Mouse (Mus musculus): ENCODE measurements around the gene Uggt1. TPM values are rescaled to one million over a fixed set of nuclear protein-coding genes. Genes with fewer than 3 reads are reported as not detected.

Uggt1 gene
- polyA plus RNA-seq, 1 experiment from 2014 or later, result 15.8 TPM

GRCm38 (mm10) chr1:36269121-36269795, 24.7 kb upstream of the Uggt1 start:
- no peak for ATAC-seq
- Histone ChIP-seq H3K4me3 (ENCODE audit: low read depth, low read length) (no peak overlapping the region), H3K4me1 (ENCODE audit: insufficient read depth) (peaks cover 34% of the 10 kb centered on the region), H3K27ac (ENCODE audit: low read depth) (no peak overlapping the region), H3K9ac (replicated peaks) (no peak overlapping the region), H3K36me3 (replicated peaks; ENCODE audit: insufficient read depth, low read length) (no peaks in the 10 kb centered on the region), H3K27me3 (ENCODE audit: insufficient read depth, low read length) (no peaks in the 10 kb centered on the region), H3K9me3 (ENCODE audit: low read length) (no peaks in the 10 kb centered on the region), H3K4me2 (ENCODE audit: low read depth, low read length) (no peak overlapping the region)
- 71% methylated on average over 54 of the region's 54 CpGs for WGBS (ENCODE audit: insufficient replicate concordance)
- TF ChIP-seq CTCF (IDR thresholded peaks at IDR 0.05; ENCODE audit: low read depth) (no peak), EP300 (IDR thresholded peaks at IDR 0.05; ENCODE audit: low read depth) (no peak)
- no peak for DNase-seq

GRCm38 (mm10) chr1:36267595-36267994, 23.1 kb upstream of the Uggt1 start:
- H3K36me3 ChIP-seq (replicated peaks; ENCODE audit: insufficient read depth, low read length), result no peaks in the 10 kb centered on the region
- no peak for DNase-seq
- no peak overlapping the region for H3K9ac ChIP-seq (replicated peaks)
- no peak for ATAC-seq
- H3K4me3 ChIP-seq (ENCODE audit: low read depth, low read length), result no peak overlapping the region
- H3K9me3 ChIP-seq (ENCODE audit: low read length), result no peaks in the 10 kb centered on the region
- peaks cover 26% of the 10 kb centered on the region for H3K4me1 ChIP-seq (ENCODE audit: insufficient read depth)
- TF ChIP-seq EP300 (IDR thresholded peaks at IDR 0.05; ENCODE audit: low read depth), result no peak
- TF ChIP-seq CTCF (IDR thresholded peaks at IDR 0.05; ENCODE audit: low read depth), result no peak
- H3K27ac ChIP-seq (ENCODE audit: low read depth), result no peak overlapping the region
- no peaks in the 10 kb centered on the region for H3K27me3 ChIP-seq (ENCODE audit: insufficient read depth, low read length)
- 93% methylated on average over 3 of the region's 3 CpGs for WGBS (ENCODE audit: insufficient replicate concordance)
- no peak overlapping the region for H3K4me2 ChIP-seq (ENCODE audit: low read depth, low read length)

- DNase-seq, result no peak
- TF ChIP-seq EP300 (IDR thresholded peaks at IDR 0.05; ENCODE audit: low read depth) (no peak), CTCF (IDR thresholded peaks at IDR 0.05; ENCODE audit: low read depth) (no peak)
- Histone ChIP-seq H3K27me3 (ENCODE audit: insufficient read depth, low read length) (no peaks in the 10 kb centered on the region), H3K9me3 (ENCODE audit: low read length) (no peaks in the 10 kb centered on the region), H3K4me3 (ENCODE audit: low read depth, low read length) (no peak overlapping the region), H3K36me3 (replicated peaks; ENCODE audit: insufficient read depth, low read length) (no peaks in the 10 kb centered on the region), H3K27ac (ENCODE audit: low read depth) (no peak overlapping the region), H3K4me2 (ENCODE audit: low read depth, low read length) (no peak overlapping the region), H3K4me1 (ENCODE audit: insufficient read depth) (peaks cover 20% of the 10 kb centered on the region), H3K9ac (replicated peaks) (no peak overlapping the region)
- no peak for ATAC-seq
- 63% methylated on average over 6 of the region's 6 CpGs for WGBS (ENCODE audit: insufficient replicate concordance)
Observed at GRCm38 (mm10) chr1:36266293-36266692, 21.8 kb upstream of the Uggt1 start.

GRCm38 (mm10) chr1:36263833-36264488, 19.4 kb upstream of the Uggt1 start:
- peak; percentile 56 for DNase-seq
- peak overlapping the region; percentile 29; the same call in 1 of the 2 replicates for H3K4me3 ChIP-seq (ENCODE audit: low read depth, low read length)
- H3K4me1 ChIP-seq (ENCODE audit: insufficient read depth), result peaks cover 10% of the 10 kb centered on the region
- H3K36me3 ChIP-seq (replicated peaks; ENCODE audit: insufficient read depth, low read length), result no peaks in the 10 kb centered on the region
- WGBS (ENCODE audit: insufficient replicate concordance), result 16% methylated on average over 13 of the region's 13 CpGs
- peak overlapping the region; percentile 93 for H3K27ac ChIP-seq (ENCODE audit: low read depth)
- H3K9ac ChIP-seq (replicated peaks), result peak overlapping the region; percentile 53; the same call in 1 of the 2 replicates
- 0 out of 2 replicates have a peak, but pooled peaks cover 2% of the 10 kb centered on the region for H3K9me3 ChIP-seq (ENCODE audit: low read length)
- no peak for TF ChIP-seq CTCF (IDR thresholded peaks at IDR 0.05; ENCODE audit: low read depth)
- TF ChIP-seq EP300 (IDR thresholded peaks at IDR 0.05; ENCODE audit: low read depth), result peak; percentile 79
- H3K27me3 ChIP-seq (ENCODE audit: insufficient read depth, low read length), result no peaks in the 10 kb centered on the region
- H3K4me2 ChIP-seq (ENCODE audit: low read depth, low read length), result peak overlapping the region; percentile 65
- peak; percentile 55 for ATAC-seq

- ATAC-seq (peak; percentile 57), DNase-seq (no peak)
- no peak overlapping the region for H3K4me3 ChIP-seq (ENCODE audit: low read depth, low read length)
- peak overlapping the region; percentile 33; the same call in 1 of the 2 replicates for H3K4me2 ChIP-seq (ENCODE audit: low read depth, low read length)
- 0 out of 2 replicates have a peak, but pooled peaks cover 2% of the 10 kb centered on the region for H3K9me3 ChIP-seq (ENCODE audit: low read length)
- H3K9ac ChIP-seq (replicated peaks), result no peak overlapping the region
- TF ChIP-seq CTCF (IDR thresholded peaks at IDR 0.05; ENCODE audit: low read depth) (no peak), EP300 (IDR thresholded peaks at IDR 0.05; ENCODE audit: low read depth) (no peak)
- WGBS (ENCODE audit: insufficient replicate concordance), result 46% methylated on average over 19 of the region's 19 CpGs
- no peaks in the 10 kb centered on the region for H3K36me3 ChIP-seq (replicated peaks; ENCODE audit: insufficient read depth, low read length)
- no peaks in the 10 kb centered on the region for H3K27me3 ChIP-seq (ENCODE audit: insufficient read depth, low read length)
- peaks cover 10% of the 10 kb centered on the region for H3K4me1 ChIP-seq (ENCODE audit: insufficient read depth)
- H3K27ac ChIP-seq (ENCODE audit: low read depth), result peak overlapping the region; percentile 55; the same call in 1 of the 2 replicates
Observed at GRCm38 (mm10) chr1:36261708-36262504, 17.4 kb upstream of the Uggt1 start.

- DNase-seq (no peak), ATAC-seq (no peak)
- no peak overlapping the region for H3K4me3 ChIP-seq (ENCODE audit: low read depth, low read length)
- no peak overlapping the region for H3K9ac ChIP-seq (replicated peaks)
- 70% methylated on average over 1 of the region's 1 CpGs for WGBS (ENCODE audit: insufficient replicate concordance)
- no peak overlapping the region for H3K27ac ChIP-seq (ENCODE audit: low read depth)
- H3K27me3 ChIP-seq (ENCODE audit: insufficient read depth, low read length), result no peaks in the 10 kb centered on the region
- H3K36me3 ChIP-seq (replicated peaks; ENCODE audit: insufficient read depth, low read length), result no peaks in the 10 kb centered on the region
- peaks cover 7% of the 10 kb centered on the region; the same call in 1 of the 2 replicates for H3K9me3 ChIP-seq (ENCODE audit: low read length)
- H3K4me1 ChIP-seq (ENCODE audit: insufficient read depth), result peaks cover 9% of the 10 kb centered on the region
- TF ChIP-seq EP300 (IDR thresholded peaks at IDR 0.05; ENCODE audit: low read depth) (no peak), CTCF (IDR thresholded peaks at IDR 0.05; ENCODE audit: low read depth) (no peak)
- H3K4me2 ChIP-seq (ENCODE audit: low read depth, low read length), result no peak overlapping the region
Observed at GRCm38 (mm10) chr1:36260418-36260817, 15.9 kb upstream of the Uggt1 start.
